Mouse (Mus musculus): ENCODE results near the gene Scai. TPM values are rescaled to one million over a fixed set of nuclear protein-coding genes. Genes with fewer than 3 reads are reported as not detected.

Scai gene
- polyA plus RNA-seq, 1 experiment from 2014 or later, result 21.7 TPM

- Histone ChIP-seq H3K4me3 (replicated peaks; ENCODE audit: low read length) (no peak overlapping the region), H3K27me3 (replicated peaks; ENCODE audit: control insufficient read depth, insufficient read depth, low read length) (no peaks in the 10 kb centered on the region), H3K4me1 (replicated peaks; ENCODE audit: control insufficient read depth, insufficient read depth, low read length) (no peaks in the 10 kb centered on the region), H3K36me3 (ENCODE audit: control insufficient read depth, insufficient read depth) (peaks cover 32% of the 10 kb centered on the region), H3K27ac (ENCODE audit: low read length) (no peak overlapping the region), H3K4me2 (ENCODE audit: low read length) (no peak overlapping the region), H3K9me3 (ENCODE audit: control insufficient read depth, low read length) (no peaks in the 10 kb centered on the region), H3K9ac (replicated peaks; ENCODE audit: low read depth, low read length) (no peak overlapping the region)
- WGBS, result 91% methylated on average over 1 of the region's 1 CpGs
- no peak for ATAC-seq
These were observed 142.0 kb downstream of the Scai start for GRCm38 (mm10) chr2:39048515-39048914.

DNA sequence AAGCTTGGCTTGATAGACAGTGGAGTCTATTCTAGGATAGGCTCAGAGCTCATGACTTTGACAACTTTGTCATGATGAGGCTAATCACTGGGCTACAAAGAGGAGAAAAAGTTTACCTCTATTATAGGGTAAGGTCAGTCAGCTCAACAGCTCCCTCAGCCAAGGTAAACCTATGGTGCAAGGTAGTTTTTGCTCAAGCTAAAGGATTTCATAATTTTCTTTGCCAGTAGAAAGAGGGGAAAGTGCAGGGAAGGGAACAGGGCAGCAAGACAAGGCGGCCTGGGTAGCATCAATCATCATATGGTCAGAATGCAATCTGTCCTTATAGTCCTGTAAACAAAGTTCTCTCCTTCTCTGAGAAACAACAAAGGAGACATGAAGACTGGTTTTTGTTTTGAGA lies 150.3 kb downstream of the Scai start:
- Histone ChIP-seq H3K4me2 (ENCODE audit: low read length) (no peak overlapping the region), H3K9me3 (ENCODE audit: control insufficient read depth, low read length) (no peaks in the 10 kb centered on the region), H3K27ac (ENCODE audit: low read length) (no peak overlapping the region), H3K4me1 (replicated peaks; ENCODE audit: control insufficient read depth, insufficient read depth, low read length) (no peaks in the 10 kb centered on the region), H3K27me3 (replicated peaks; ENCODE audit: control insufficient read depth, insufficient read depth, low read length) (no peaks in the 10 kb centered on the region), H3K36me3 (ENCODE audit: control insufficient read depth, insufficient read depth) (peaks cover 34% of the 10 kb centered on the region), H3K4me3 (replicated peaks; ENCODE audit: low read length) (no peak overlapping the region), H3K9ac (replicated peaks; ENCODE audit: low read depth, low read length) (no peak overlapping the region)
- WGBS, result 96% methylated on average over 1 of the region's 1 CpGs
- ATAC-seq, result no peak

- Histone ChIP-seq H3K4me3 (replicated peaks; ENCODE audit: low read length) (no peak overlapping the region), H3K27ac (ENCODE audit: low read length) (no peak overlapping the region), H3K9ac (replicated peaks; ENCODE audit: low read depth, low read length) (no peak overlapping the region), H3K4me1 (replicated peaks; ENCODE audit: control insufficient read depth, insufficient read depth, low read length) (no peaks in the 10 kb centered on the region), H3K4me2 (ENCODE audit: low read length) (no peak overlapping the region), H3K36me3 (ENCODE audit: control insufficient read depth, insufficient read depth) (peaks cover 46% of the 10 kb centered on the region), H3K27me3 (replicated peaks; ENCODE audit: control insufficient read depth, insufficient read depth, low read length) (no peaks in the 10 kb centered on the region), H3K9me3 (ENCODE audit: control insufficient read depth, low read length) (no peaks in the 10 kb centered on the region)
- no peak for ATAC-seq
- WGBS, result 82% methylated on average over 1 of the region's 1 CpGs
These were observed 158.9 kb downstream of the Scai start for GRCm38 (mm10) chr2:39031611-39032010.

- no peaks in the 10 kb centered on the region for H3K4me1 ChIP-seq (replicated peaks; ENCODE audit: control insufficient read depth, insufficient read depth, low read length)
- H3K4me2 ChIP-seq (ENCODE audit: low read length), result no peak overlapping the region
- 92% methylated on average over 1 of the region's 1 CpGs for WGBS
- H3K36me3 ChIP-seq (ENCODE audit: control insufficient read depth, insufficient read depth), result peaks cover 43% of the 10 kb centered on the region
- H3K9me3 ChIP-seq (ENCODE audit: control insufficient read depth, low read length), result no peaks in the 10 kb centered on the region
- no peak overlapping the region for H3K27ac ChIP-seq (ENCODE audit: low read length)
- no peak for ATAC-seq
- no peak overlapping the region for H3K4me3 ChIP-seq (replicated peaks; ENCODE audit: low read length)
- H3K27me3 ChIP-seq (replicated peaks; ENCODE audit: control insufficient read depth, insufficient read depth, low read length), result no peaks in the 10 kb centered on the region
- no peak overlapping the region for H3K9ac ChIP-seq (replicated peaks; ENCODE audit: low read depth, low read length)
These were observed 170.5 kb downstream of the Scai start for GRCm38 (mm10) chr2:39020004-39020403.

- H3K36me3 ChIP-seq (ENCODE audit: control insufficient read depth, insufficient read depth), result peaks cover 46% of the 10 kb centered on the region
- no peaks in the 10 kb centered on the region for H3K27me3 ChIP-seq (replicated peaks; ENCODE audit: control insufficient read depth, insufficient read depth, low read length)
- H3K4me1 ChIP-seq (replicated peaks; ENCODE audit: control insufficient read depth, insufficient read depth, low read length), result no peaks in the 10 kb centered on the region; the same call in none of the 2 replicates
- H3K4me2 ChIP-seq (ENCODE audit: low read length), result no peak overlapping the region
- ATAC-seq, result no peak
- H3K4me3 ChIP-seq (replicated peaks; ENCODE audit: low read length), result no peak overlapping the region
- H3K9me3 ChIP-seq (ENCODE audit: control insufficient read depth, low read length), result no peaks in the 10 kb centered on the region
- 71% methylated on average over 3 of the region's 3 CpGs for WGBS
- H3K9ac ChIP-seq (replicated peaks; ENCODE audit: low read depth, low read length), result no peak overlapping the region
- H3K27ac ChIP-seq (ENCODE audit: low read length), result no peak overlapping the region
These were observed 174.0 kb downstream of the Scai start for GRCm38 (mm10) chr2:39016581-39016980.

Other genes starting within 250 kb of the Scai start
- 1.7 and 2.3 TPM in 2 replicates for gene Wdr38, start 193.3 kb downstream of the Scai start, polyA plus RNA-seq (2015; fragmentation: Nextera tagmentation; extraction: Ambion mirVana)
- gene Arpc5l, start 185.4 kb downstream of the Scai start, polyA plus RNA-seq (2015; fragmentation: Nextera tagmentation; extraction: Ambion mirVana), result 147 and 150 TPM in 2 replicates
- gene Rpl35, start 185.1 kb downstream of the Scai start, polyA plus RNA-seq (2015; fragmentation: Nextera tagmentation; extraction: Ambion mirVana), result 587 and 670 TPM in 2 replicates
- gene Golga1, start 125.2 kb downstream of the Scai start, polyA plus RNA-seq (2015; fragmentation: Nextera tagmentation; extraction: Ambion mirVana), result 40.7 and 43.1 TPM in 2 replicates
- gene Ppp6c, start 35.7 kb upstream of the Scai start, polyA plus RNA-seq (2015; fragmentation: Nextera tagmentation; extraction: Ambion mirVana), result 80.7 and 92.3 TPM in 2 replicates

Measured in forebrain, embryonic 16.5 days (tissue).